Mouse (Mus musculus): ENCODE measurements around the gene Usp50.

Usp50 gene

DNA sequence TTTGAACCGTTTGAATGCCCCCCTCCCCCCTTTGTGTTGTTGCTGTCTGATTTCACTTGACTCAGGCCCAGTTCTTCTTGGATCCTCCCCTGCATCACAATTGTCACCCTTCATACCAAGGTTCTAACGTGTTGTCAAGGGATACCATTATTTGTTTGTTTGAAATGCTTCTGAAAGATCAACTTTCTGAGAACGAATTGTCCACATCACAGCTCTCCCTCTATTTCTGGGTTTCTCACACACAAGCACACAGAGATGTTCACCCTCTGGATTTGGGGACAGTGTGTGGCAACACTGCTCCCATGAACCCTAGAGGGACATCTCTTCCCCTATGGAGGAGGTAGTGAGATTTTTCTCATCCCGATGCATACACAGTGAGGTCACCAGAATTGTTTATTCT, at the start of gene Usp50:
Gene Usp50, minus strand, starts transcription at position 101 of the 400 bp plus-strand sequence.
- DNase-seq (ENCODE audit: low spot score) = no peak

DNA sequence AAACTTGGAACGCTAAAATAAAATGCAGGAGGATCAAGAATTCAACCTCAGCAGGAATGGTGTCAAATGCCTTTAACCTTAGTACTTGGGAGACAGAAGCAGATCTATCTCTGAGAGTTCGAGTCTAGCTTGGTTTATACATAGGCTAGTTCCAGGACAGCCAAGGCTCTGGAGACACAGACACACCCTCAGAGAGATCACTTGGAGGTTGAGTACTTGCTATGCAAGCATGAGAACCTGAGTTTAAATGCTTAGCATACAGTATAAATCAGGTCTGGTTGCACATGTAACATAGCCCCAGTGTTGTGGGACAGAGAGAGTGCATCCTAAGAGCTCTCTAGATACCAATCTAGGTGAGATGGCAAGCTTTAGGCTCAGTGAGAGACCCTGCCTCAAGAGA, 34.1 kb upstream of the Usp50 start:
- no peak for DNase-seq (ENCODE audit: low spot score)

DNA sequence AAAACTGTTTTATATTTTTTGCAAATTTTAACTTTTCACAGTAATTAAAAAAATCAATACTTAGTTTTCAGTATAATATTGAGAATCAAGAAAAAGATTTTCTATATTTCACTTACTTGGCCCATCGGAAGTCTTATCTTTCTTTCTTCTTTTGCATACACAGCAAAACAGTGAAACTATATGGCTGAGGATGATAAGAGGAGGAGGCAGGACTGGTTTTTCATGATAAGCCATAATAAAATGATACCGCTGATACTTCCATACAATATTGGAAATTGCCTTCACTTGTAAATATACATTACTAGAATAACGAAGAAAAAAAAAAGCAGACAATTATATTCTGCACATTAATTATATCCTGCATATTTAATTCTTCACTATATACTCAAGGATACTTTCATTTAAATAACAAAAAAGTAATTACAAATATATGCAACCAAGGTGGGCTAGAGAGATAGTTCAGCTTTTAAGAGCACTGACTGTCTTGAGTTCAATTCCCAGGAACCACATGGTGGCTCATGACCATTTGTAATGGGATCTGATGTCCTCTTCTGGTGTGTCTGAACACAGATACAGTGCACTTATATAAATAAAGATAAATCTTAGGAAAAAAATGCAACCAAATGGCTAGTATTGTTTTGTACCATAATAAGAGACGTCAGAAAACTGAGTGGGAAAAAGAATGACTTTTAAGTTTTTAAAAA, 33.5 kb upstream of the Usp50 start:
- DNase-seq (ENCODE audit: low spot score) = no peak

GRCm38 (mm10) chr2:126815822-126816221, 32.6 kb upstream of the Usp50 start:
- DNase-seq (ENCODE audit: low spot score) = no peak

- no peak for DNase-seq (ENCODE audit: low spot score)
Observed at GRCm38 (mm10) chr2:126801980-126802379, 18.7 kb upstream of the Usp50 start.

DNA sequence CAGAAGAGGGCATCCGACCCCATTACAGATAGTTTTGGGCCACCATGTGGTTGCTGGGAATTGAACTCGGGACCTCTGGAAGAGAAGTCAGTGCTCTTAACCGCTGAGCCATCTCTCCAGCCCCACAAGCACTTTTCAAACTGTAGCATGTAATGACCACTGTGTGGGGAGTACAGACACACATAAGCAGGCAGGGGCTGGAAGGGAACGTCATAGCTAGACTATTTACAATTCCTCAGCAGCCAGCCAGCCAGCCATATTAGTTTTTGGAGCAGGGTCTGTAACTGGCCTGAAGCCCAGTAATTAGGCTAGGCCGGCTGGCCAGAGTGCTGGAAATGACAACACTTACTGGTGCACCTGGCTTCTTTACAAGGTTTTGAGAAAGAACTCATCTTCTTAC, 15.2 kb upstream of the Usp50 start:
- DNase-seq (ENCODE audit: low spot score) = no peak

DNA sequence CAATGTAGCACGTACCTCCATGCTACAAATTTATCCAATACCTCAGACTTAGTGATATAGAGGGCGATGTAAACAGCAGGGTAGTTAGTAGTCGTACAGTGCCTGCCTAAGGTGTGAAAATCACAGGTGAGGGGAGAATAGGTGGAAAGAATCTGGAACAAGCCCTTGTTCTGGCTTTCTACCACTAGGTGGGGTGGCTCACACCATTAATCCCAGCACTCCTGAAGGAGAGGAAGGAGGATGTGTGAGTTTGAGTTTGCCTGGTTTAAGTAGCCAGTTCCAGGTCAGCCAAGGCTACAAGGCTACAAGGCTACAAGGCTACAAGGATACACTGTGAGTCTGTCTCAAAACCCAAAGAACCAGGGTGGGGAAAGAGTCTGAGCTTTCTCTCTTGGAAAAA, 12.4 kb upstream of the Usp50 start:
- no peak for DNase-seq (ENCODE audit: low spot score)

DNA sequence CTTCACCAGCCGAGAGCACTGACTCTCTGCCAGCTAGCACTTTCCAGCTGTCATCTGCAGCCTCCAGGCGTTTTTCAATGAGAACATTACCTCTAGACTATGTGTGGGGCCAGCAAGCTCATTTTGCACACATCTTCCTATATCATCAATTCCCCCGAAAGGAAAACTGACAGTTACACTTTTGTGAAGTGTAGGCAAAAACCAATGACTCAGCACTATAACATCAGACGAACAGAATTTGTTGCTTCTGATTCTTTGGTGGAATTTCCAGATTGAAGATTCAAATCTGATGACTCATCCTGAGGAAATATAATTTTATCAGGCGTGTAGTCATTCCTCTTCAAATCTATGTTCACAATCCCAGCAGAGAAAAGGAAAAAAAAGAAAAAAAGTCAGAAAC, 9.3 kb upstream of the Usp50 start:
- DNase-seq (ENCODE audit: low spot score) = no peak

DNA sequence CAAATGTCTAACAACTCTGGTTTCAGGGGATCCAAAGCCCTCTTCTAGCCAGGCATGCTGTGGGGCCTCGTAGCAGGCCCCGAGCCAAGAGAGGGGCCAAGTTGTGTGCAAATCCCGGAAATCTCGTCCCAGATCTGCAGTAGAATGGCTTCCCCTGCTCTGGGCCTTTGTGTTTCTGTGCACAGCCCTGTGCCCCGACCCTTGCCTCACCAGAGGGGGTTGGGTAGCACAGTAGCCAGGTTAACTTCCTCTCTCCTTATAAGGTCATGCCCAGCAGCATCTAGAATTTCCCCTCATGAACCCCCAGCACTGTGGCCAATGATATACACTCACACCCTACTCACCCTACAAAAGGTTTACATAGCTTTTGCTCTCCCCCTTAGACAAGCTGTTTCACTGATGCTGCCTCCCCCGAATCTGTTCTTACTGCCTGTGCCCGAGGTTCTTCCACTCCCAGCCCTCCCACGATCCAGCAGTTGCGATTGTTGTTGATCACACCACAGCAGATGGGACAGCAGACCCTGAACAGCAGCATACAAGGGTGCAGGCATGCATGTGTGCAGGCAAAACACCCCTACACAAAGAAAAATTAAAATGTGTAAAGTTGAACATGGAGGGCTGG, 4.6 kb upstream of the Usp50 start:
- DNase-seq (ENCODE audit: low spot score) = peak; percentile 9

- peak; percentile 22 for DNase-seq (ENCODE audit: low spot score)
Observed at GRCm38 (mm10) chr2:126782433-126782832, 837 bp downstream of the Usp50 start.

- DNase-seq (ENCODE audit: low spot score) = no peak
Observed at GRCm38 (mm10) chr2:126781478-126781877, 1.8 kb downstream of the Usp50 start.

DNA sequence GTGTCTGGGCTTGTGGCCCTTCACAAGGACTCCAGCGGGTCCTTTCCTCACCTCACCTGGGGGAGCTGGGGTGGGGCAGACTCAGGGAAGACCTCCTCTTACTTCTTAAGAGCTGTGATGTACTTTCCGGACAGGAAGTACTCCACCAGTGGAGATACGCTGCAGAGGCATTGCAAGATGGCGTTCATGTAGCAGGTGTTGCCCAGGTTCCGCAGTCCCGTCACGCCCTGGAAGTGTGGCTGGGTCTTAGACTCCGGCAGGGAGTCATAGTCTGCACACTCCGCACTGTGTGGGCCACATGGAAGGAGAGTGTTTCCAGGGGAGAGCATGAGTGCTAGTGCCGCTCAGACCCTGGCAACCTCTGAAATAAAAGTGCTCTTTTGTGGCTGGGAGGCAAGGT, 3.0 kb downstream of the Usp50 start:
- no peak for DNase-seq (ENCODE audit: low spot score)

DNA sequence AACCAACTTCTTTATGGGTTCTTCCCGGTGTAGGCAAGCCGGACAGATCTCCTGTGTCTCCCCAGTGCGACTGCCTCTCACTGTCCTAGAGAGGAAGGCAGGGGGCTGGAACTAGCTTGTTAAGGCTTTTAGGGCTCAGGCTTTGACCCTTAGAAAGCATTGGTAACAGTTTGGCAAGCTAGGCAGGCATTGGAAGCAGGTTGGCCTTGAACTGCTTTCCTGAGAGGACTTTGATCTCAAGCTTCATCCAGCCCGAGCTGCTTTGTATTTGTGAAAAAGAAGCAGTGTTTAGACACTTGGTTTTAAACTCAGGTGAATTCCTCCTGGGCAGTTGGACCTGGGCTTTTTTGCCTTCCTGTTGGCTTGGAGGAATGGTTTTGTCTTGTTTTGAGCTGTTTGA, 4.5 kb downstream of the Usp50 start:
- DNase-seq (ENCODE audit: low spot score) = no peak

GRCm38 (mm10) chr2:126776416-126776815, 6.9 kb downstream of the Usp50 start:
- no peak for DNase-seq (ENCODE audit: low spot score)

DNA sequence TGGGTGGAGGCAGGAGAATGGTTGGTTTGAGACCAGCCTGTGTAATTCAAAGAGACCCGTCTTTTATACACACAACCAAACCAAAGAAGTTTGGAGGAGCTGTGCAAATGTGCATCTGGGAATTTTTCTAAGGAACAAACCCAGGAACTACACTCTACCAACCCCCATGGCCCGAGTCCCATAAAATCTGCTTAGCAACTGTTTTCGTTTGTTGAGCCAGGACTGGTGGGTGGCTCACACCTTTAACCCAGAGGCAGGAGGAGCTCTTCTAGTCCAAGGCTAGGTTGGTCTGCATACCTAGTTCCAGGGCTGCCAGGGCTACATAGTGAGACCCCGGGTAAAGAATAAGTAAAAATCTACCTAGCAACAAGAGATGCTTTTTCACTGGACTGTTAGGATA, 7.3 kb downstream of the Usp50 start:
- DNase-seq (ENCODE audit: low spot score) = no peak

DNA sequence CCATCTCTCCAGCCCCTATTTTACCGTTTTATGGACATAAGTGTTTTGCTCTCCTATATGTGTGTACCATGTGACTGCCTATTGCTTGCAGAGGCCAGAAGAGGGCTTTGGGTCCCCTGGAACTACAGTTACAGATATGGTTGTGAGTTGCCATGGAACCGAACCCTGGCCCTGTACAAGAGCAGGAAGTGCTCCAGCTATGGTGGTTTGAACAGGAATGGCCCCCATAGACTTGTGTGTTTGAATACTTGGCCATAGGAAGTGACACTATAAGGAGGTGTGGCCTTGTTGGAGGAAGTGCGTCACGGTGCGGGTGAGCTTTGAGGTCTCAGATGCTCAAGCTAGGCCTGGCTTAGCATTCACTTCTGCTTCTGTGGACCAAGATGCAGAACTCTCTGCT, 11.1 kb downstream of the Usp50 start:
- DNase-seq (ENCODE audit: low spot score) = no peak

- no peak for DNase-seq (ENCODE audit: low spot score)
Observed at GRCm38 (mm10) chr2:126769431-126770181, 13.7 kb downstream of the Usp50 start.

- DNase-seq (ENCODE audit: low spot score) = no peak
Observed at GRCm38 (mm10) chr2:126768194-126768593, 15.1 kb downstream of the Usp50 start.

DNA sequence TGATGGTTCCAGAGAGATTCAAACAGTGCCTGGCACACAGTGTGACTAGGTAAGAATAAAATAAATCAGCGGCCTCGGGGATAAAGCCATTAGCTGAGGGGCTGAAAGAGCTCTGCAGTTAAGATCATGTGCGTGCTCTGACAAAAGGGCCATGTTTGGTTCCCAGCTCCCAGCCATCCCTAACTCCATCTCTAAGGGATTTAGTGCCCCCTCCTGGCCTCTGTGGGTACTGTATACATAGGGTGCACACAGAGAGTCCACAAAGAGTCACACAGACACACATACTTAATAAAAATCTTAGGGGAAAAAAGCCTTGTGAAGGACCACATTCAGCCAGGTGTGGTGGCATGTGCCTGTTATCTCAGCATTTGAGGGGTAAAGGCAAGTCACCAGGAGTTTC, 15.7 kb downstream of the Usp50 start:
- no peak for DNase-seq (ENCODE audit: low spot score)

DNA sequence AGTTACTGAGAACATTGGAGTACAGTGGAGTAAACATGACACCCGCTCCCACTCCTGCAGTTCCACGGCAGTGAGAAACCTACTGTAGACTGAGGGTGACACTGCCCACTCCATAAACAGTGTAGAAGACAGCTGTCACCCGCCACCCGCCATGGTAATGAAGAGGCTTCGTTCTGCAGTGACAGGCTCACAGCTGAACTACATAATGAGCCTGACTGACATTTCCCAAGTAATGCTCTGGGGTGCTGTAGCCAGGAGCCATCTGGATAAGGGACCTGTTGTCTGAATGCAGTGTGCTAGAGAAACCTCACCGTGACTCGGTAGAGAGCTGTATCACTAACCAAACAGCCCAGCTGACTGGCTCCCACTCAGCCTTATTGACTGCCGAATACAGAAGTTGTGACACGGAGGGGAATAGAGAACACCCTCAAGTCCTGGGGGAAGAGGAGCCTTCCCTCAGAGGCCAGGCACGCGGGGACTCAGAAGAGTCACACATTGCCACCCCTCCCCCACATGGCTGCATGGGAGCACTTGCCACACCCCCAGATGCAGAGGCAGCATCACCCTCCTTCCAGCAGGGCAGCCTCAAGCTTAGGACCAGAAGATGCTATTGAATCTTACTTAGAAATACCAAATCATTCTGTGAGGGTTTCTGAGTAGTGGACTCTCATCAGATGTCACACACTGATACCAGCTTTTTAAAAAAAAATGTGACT, 17.2 kb downstream of the Usp50 start:
- no peak for DNase-seq (ENCODE audit: low spot score)

DNA sequence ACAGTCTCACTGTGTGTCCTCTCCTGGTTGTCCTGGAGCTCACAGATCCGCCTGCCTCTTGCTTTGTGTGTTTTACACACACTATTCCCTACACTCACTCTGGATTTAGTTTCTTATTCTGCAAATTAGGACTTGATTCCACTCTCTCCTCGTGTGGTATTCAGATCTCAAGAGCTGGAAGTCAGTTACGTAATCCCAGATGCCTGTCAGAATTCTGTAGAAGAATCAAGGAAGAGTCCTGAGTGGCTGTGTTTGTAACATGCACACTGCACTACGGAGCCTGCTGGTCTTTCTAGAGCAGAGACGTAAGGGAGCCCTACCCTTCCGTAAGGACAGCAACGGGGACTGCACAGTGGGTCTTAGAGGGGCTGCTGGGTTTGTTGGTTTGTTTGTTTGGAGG, 23.9 kb downstream of the Usp50 start:
- no peak for DNase-seq (ENCODE audit: low spot score)

- DNase-seq (ENCODE audit: low spot score) = no peak
Observed at GRCm38 (mm10) chr2:126755664-126756063, 27.6 kb downstream of the Usp50 start.

GRCm38 (mm10) chr2:126743389-126743788, 39.9 kb downstream of the Usp50 start:
- no peak for DNase-seq (ENCODE audit: low spot score)
